Mouse (Mus musculus): ENCODE results near the gene Pheta1.

- TF ChIP-seq CTCF (IDR thresholded peaks at IDR 0.05; ENCODE audit: extremely low read depth, insufficient read length, insufficient replicate concordance, low read depth, low read length) (peak; percentile 92), POLR2A (IDR thresholded peaks at IDR 0.05; ENCODE audit: low read depth, low read length) (no peak)
Measured at GRCm38 (mm10) chr5:121842665-121843118, 6.1 kb upstream of the Pheta1 start.
